Mouse (Mus musculus): ENCODE data around the gene Hist1h2ap.
A peak's percentile ranks its signal among the peaks of the same experiment; 100 is the strongest.
"Not testable (repeated sequence)": the region's sequence is repeated elsewhere in the genome, so short reads cannot be mapped to it uniquely, and the experiment has no call there.

Gene Hist1h2ap

DNA sequence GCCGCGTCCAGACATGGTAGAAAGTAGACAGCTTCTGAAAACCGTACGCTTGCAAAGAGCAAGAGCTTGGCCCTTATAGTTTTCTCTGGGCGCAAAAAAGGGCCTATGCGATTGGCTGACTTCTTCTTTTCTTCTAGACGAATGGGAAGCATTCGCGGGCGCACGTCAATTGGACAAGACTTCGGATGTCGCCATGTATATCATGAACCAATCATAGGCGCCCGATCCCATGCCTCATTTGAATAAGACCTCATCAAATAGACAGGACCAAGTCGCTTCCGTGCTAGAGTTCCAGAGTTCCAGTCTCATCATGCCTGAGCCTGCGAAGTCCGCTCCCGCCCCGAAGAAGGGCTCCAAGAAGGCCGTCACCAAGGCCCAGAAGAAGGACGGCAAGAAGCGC lies at the start of gene Hist1h2ap, which contains the start of gene Hist1h2br:
Gene Hist1h2ap, minus strand, starts transcription at position 47 of the 400 bp plus-strand sequence.
Gene Hist1h2br, plus strand, starts transcription at position 283 of the 400 bp plus-strand sequence.
- DNase-seq (ENCODE audit: low spot score in 2 of 2): not testable (repeated sequence)

DNA sequence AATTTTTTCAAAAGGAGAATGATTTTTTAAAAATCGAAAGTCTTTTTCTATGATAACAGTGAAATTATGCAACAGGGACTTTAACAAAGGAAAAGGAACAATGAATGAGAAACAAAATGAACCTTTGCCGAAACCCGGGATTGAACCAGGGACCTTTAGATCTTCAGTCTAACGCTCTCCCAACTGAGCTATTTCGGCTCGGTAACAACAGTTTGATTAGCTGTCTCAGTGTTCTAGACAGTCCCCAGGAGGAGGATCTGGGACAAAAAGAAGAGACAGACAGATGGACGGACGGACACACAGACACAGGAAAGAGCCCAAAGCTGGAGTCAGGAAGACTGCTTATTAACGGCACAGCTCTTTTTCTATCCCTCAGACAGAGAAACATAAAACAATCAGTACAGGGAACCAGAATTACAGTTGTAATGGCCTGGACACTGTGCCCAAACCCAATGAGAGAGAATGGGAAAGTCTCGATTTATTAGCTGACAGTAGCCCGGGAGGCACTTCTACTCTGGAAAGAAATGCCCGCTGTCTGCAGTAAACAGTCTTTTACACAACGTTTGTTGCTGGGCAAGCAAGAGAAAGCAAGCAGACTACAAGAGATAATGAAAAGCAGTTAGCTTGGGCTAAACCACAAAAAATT lies 49.6 kb upstream of the Hist1h2ap start:
- DNase-seq (ENCODE audit: low spot score in 2 of 2): peak; percentile 75 to 85

DNA sequence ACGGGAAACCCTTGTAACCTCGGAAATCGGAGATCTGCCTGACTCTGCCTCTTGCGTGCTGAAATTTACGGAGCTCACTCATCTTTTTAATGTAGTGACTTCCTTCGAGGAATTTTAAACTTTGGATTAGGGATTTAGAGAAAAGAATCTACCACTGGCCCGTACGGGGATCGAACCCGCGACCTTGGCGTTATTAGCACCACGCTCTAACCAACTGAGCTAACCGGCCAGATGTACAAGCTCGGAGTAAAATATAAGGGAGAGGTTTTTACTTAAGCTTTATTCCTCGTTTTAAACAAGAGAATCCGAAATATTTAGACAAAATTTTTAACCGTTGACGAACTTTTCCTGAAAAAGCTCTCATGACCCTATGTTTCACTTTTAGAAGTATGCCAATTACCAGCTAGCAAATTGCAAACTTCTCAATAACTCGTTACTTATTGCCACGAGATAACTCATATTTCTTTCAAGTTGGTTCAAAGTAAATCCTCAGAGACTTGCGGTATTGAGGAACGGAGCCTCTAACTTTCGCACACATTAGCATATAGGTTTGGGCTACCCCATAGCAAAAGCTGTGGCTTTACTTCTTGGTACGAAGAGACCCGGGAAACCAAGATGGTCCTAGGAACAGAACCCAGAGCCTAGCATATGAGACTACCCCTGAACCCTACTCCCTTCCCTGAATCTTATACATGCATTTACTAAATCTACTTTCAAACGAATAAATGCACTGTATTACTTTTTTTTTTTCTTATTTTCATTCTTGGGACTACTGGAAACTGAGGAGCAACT lies 48.8 kb upstream of the Hist1h2ap start:
- peak; percentile 71 to 81 for DNase-seq (ENCODE audit: low spot score in 2 of 2)

DNA sequence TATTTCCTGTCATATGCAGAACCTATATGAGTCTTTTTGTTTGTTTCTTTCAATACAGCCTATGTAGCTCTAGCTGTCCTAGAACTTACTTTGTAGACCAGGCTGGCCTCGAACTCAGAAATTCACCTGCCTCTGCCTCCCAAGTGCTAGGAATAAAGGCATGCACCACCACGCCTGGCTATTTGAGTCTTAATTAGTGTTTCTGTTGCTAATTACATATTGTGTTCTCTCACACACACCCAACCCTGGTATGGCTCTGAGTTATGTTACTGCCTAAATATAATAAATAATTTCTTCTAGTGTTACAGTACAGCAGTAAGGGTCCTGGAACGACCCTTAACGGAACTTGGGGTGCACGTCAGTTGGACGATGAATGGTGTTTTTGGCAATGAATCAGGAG lies 47.4 kb upstream of the Hist1h2ap start:
- no peak for DNase-seq (ENCODE audit: low spot score in 2 of 2)

DNA sequence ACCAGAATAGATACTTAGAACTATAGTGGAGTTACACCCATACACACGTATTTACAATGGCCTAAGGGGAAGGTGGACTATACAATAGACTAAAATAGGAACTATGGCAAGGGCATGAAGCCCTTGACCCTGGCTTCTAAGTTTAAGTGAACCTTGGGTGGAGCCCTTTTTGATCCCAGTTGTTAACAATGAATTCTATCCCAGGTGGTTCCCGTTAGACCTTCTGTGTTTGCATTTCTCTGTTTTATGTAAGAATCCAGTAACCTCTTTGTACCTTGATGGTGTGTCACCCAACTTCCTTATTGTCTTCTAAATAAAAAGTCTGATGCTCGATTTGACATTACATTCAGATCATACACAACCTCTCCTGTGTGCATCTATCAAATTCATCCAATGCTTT lies 32.2 kb upstream of the Hist1h2ap start:
- not testable (repeated sequence) for DNase-seq (ENCODE audit: low spot score in 2 of 2)

DNA sequence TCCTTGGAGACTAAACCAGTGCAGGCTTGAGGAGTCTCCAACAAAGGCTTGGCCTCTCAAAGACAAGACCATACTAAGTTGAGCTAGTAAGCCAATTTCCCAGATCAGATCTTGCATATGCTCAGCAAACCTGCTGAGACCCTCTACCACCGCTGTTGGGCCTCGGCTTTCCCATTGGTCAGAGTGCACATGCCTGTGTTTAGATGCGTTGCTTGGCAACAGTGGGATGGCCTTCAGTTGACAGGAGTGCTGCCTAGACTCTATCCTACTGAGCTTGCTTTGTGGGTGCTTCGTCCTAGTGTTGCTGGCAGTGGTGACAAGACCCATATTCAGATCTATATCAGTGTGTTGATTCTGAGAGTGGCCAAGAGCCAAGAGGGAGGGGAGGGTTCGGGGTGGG lies 28.3 kb upstream of the Hist1h2ap start:
- DNase-seq (ENCODE audit: low spot score in 2 of 2): no peak

DNA sequence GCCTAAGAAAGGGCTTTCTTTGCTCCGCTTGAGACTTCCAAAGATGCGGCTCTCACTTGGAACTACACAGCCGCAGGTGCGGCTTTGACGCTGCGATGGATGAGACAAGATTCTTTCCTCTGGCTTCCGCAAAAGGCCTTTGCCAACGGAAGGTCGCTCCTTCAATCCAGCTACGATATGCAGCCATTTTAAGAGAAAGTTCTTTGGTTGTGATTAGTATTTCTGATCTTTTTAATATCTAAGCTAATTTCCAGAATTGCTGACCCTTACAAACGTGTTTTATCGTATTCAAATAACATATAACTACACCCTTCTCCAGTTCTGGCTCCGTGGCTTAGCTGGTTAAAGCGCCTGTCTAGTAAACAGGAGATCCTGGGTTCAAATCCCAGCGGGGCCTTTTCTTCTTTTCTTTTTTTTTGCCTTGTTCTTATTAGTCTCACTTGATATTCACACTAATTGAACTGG lies 22.4 kb upstream of the Hist1h2ap start:
- peak; percentile 52 to 86 for DNase-seq (ENCODE audit: low spot score in 2 of 2)

DNA sequence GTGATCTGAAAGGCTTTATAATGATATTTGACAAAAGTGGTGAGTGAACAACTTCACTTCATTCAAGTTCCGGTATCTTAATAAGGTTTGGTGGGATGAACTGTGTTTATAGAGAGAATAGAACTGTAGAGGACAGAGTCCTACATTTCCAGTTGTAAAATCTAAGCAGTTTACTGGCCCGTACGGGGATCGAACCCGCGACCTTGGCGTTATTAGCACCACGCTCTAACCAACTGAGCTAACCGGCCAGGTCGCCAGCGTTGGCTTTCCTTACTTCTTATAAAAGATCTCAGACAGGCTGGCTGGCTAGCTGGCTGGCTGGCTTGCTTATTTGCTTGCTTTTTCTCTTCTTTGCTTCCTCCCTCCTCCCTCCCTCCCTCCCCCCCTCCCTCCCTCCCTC lies 21.8 kb upstream of the Hist1h2ap start:
- DNase-seq (ENCODE audit: low spot score in 2 of 2): peak; percentile 93 to 95

DNA sequence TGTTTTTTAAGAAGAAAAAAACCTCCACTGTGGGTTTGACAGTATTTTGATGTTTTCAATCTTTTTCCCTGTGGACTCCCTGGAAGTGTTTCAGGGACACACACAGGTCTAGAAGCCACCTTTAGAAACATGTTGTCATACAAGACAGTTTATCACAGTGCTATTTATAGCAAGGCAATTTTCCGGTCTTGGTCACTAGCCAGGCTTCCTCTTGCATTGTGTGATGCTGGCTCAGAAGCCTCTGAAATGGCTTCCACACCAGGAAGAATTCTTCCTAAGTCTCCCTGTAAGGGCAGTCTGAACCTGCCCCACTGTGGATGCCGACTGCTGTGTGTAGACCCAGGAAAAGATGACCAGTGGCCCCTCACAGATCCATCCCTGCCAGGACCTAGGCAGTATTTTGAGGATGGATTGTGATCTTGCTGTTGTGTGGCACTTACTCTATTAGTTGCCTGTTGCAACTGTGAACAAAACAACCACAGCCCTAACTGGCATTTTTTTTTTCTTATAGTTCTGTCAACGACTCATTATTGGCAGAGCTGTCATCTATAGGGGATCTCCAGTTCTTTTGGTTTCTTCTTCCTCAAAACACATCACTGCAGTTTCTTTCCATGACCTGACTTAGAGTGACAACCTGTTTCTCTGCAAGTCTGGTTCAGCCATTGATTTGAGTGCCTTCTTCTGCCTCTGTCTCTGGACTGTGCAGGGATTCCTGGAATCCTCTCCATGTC lies 19.1 kb upstream of the Hist1h2ap start:
- no peak for DNase-seq (ENCODE audit: low spot score in 2 of 2)

DNA sequence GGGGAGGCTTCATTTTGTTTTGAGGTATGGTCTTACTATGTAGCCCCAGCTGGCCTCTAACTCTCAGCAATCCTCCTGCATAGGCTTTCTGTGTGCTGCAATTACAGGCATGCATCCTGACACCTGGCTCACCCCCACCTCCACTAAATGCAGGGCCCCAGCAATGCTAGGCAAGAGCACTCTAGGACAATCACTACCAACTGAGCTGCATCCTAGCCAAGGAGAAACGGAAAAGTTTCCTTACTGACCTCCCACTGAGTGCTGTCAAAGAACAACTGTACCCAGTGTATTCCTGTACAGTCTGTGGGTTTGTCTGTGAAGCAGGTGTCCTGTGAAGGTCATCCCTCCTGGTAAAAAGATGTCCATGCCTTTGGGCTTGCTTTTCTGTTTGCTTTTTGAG lies 17.4 kb upstream of the Hist1h2ap start:
- not testable (repeated sequence) for DNase-seq (ENCODE audit: low spot score in 2 of 2)

DNA sequence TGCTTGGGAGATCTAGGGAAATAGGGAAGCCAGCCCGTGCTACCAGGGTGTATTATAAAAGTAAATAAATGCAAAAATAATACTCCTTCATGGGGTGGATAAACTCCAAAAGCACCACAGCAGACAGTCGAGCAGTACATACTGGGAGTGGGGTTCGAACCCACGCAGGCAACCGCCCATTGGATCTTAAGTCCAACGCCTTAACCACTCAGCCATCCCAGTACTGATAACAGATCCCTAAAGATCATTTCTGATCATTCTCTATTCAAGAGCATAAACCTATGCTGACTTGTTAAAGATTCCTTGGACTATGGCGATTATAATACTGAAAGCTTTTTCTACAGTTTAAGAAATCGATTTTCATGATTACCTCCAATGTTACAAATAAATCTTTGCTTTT lies 14.6 kb upstream of the Hist1h2ap start:
- DNase-seq (ENCODE audit: low spot score in 2 of 2): peak in 1 of 2 experiments; percentile 15

DNA sequence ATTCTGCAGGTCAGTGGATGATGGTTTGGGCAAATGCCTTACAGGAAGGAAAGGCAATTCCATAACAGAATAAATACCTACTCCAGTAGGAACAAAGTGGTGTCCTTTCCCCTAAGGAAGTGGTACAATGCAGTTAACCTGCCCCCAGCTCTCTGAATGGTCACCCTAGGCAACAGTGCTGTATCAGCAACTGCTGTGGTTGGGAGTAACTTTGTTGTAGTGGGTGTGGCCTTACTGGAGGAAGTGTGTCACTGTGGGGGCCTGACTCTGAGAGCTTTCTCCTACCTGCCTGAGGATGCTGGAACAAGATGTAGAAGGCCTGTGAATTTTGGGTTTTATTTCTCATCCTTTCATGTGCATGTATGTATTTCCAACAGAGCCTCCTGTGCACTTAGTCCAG lies 13.0 kb upstream of the Hist1h2ap start:
- DNase-seq (ENCODE audit: low spot score in 2 of 2): not testable (repeated sequence)

DNA sequence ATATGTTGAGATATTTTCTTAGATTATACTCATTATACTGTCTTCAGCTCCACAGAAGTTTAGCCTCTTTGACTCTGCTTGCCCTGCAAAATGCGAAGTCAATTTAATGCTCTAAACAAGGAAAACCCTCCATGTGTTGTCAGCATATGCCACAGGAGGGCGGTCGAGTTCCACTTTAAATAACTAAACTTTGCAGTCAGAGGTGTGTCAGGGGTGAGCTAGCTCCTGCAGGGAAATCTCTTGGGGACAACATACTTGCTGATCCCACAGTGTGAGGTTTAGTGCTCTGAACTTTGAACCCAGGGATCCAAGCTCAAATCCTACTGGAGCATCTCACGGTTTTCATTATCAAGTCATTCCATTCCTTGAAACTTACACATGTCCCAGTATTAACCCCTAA lies 7.2 kb upstream of the Hist1h2ap start:
- not testable (repeated sequence) for DNase-seq (ENCODE audit: low spot score in 2 of 2)

DNA sequence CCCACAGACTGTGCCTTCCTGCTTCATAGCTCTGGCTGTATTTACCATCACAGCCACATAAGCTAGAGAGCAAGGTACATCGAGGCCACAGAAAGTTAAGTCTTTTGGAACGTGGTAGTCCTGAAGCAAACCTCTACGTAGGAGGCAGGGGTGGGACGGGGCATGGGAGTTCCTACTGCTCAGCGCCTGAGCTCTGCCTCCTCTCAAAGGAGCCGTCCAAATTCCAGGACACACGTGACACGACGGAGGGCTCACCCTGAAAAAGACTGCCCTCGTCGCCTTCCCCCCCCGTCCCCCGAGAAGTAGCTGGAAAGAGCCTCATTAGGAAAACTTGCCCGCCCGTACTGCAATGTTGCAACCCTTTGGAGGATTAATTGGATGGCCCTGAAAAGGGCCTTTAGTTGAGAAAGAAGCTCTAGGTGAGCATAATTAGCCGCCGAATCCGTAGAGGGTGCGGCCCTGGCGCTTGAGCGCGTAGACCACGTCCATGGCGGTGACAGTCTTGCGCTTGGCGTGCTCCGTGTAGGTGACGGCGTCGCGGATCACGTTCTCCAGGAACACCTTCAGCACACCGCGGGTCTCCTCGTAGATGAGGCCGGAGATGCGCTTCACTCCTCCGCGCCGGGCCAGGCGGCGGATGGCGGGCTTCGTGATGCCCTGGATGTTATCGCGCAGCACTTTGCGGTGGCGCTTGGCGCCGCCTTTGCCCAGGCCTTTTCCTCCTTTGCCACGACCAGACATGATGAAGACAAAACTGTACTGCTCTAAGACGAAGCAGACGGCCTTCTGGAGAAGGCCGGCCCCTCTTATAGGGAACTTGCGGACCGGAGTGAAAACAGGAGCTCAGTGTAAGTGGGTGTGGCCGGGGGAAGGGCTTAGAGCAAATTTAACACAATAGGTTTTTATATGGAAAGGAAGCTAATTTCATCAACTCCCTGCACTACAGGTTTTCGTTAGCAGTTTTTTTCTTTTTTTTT lies 1.6 kb downstream of the Hist1h2ap start, which contains the start of gene Hist1h4n:
Gene Hist1h4n, minus strand, starts transcription at position 779 of the 977 bp plus-strand sequence.
- peak; percentile 36 to 42 for DNase-seq (ENCODE audit: low spot score in 2 of 2)

DNA sequence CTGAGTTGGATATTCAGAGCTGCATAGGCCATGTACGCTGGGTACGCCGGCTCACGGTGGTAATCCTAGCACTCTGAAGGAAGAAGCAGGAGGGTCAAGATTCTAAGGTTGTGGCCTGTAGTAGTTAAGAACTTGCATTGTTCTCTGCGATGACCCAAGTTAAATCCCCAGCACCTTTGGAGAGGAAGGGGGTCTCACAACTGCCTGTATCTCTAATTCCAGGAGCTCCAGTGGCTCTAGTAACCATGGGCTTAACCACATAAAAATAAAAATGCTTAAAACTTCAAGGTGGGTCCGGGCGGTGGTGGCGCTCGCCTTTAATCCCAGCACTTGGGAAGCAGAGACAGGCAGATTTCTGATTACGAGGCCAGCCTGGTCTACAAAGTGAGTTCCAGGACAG lies 3.0 kb downstream of the Hist1h2ap start:
- DNase-seq (ENCODE audit: low spot score in 2 of 2): no peak

DNA sequence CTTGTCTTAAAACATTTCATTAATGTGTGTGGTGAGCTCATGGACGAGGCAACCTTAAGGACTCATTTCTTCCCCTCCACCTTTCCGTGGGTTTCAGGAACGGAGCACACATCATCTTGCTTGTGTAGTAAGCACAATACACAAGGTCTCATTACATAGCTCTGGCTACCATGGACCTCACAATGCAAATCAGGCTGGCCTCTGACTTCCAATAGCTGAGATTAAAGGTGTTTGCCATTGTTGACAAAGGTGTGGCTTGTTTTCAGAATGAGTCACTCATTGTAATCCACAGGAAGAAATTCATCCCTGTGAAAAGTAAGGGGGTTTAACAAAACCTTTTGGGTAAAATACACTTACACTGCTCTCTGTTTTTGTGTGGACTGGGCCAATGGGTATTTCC lies 4.8 kb downstream of the Hist1h2ap start:
- no peak for DNase-seq (ENCODE audit: low spot score in 2 of 2)

DNA sequence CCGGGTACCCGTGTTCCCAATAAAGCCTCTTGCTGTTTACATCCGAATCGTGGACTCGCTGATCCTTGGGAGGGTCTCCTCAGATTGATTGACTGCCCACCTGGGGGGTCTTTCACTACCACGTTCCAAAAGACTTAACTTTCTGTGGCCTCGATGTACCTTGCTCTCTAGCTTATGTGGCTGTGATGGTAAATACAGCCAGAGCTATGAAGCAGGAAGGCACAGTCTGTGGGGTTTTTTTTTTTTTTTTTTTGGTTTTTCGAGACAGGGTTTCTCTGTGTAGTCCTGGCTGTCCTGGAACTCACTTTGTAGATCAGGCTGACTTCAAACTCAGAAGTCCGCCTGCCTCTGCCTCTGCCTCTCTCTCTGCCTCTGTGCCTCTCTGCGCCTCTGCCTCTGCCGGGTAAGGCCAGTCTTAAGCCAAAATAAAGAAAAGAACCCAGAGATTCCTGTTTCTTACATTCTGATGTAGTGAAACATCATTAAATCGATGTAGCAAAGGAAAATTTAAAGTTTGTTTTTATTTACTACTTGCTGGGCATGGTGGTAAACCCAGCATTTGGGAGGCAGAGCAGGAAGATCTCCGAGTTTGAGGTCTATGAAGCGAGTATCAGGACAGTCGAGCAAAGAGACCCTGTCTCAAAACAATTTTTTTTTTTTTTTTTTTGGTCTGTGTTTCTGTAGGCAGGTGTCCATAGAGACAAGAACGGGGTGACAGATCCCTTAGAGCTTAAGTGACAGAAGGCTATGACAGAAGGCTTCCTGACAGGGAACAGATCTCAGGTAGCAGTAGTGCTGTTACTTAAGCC lies 13.0 kb downstream of the Hist1h2ap start:
- DNase-seq (ENCODE audit: low spot score in 2 of 2): not testable (repeated sequence)

DNA sequence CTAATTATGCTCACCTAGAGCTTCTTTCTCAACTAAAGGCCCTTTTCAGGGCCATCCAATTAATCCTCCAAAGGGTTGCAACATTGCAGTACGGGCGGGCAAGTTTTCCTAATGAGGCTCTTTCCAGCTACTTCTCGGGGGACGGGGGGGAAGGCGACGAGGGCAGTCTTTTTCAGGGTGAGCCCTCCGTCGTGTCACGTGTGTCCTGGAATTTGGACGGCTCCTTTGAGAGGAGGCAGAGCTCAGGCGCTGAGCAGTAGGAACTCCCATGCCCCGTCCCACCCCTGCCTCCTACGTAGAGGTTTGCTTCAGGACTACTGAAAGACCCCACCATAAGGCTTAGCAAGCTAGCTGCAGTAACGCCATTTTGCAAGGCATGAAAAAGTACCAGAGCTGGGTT lies 21.2 kb downstream of the Hist1h2ap start:
- not testable (repeated sequence) for DNase-seq (ENCODE audit: low spot score in 2 of 2)

DNA sequence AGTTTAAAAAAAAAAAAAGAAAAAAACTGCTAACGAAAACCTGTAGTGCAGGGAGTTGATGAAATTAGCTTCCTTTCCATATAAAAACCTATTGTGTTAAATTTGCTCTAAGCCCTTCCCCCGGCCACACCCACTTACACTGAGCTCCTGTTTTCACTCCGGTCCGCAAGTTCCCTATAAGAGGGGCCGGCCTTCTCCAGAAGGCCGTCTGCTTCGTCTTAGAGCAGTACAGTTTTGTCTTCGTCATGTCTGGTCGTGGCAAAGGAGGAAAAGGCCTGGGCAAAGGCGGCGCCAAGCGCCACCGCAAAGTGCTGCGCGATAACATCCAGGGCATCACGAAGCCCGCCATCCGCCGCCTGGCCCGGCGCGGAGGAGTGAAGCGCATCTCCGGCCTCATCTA lies 21.8 kb downstream of the Hist1h2ap start, which contains the start of gene Hist1h4m:
Gene Hist1h4m, plus strand, starts transcription at position 208 of the 400 bp plus-strand sequence.
- DNase-seq (ENCODE audit: low spot score in 2 of 2): peak; percentile 54 to 56

DNA sequence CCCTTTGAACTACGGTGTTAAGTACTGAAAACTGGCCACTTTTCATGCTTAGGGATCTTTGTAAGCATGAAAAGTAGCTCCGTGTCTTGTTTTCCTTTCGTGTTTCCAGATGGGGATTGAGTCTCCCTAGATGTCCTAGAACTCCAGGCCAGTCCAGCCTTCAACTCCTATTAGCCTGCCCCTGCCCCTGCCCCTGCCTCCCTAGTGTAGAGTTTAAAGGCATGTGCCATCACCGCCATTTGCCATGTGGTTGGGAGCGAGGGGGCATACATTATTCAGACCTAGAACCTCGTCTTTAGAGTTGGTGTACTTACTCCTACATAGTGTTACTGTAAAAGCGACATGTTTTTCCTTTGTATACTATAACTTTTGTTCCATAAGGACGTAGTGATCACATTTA lies 22.2 kb downstream of the Hist1h2ap start:
- DNase-seq (ENCODE audit: low spot score in 2 of 2): not testable (repeated sequence)

Measured in right cerebral cortex, adult 2 months (tissue).